ENCODE assay signal across 9 mouse cellular contexts in the genomic region with DNA sequence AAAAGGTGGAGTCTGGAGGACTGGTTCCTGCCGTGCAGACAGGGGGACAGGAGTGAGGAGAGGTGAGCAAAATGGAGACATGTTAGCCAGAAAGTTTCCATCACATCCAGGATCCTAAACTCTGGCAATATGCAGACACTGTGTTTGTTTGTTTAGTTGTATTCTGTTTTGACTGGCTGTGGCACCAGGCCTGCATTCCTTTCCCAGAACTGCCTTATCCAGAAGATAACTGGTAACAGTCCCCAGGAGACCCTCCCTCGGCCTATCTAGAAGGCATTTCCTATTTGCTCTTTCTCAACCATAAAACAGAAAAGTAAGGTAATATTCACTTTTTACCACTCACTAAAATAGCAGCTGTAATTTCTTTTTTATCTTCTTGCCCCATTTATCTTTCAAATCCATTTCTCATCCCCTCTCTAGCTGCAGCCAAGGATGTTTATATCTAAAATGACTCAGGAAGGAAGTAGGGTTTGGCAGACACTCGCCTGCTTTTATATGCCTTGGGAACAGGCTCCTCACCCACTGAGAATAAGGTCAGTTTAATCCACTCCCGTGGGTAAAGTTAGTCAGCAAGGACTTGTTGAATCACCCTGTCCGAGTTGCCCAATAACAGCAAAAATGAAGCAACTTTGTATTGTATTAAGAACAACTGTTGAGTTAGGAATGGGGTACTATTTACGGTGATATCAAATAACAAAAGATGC.
A peak's percentile ranks its signal among the peaks of the same experiment; 100 is the strongest.
DNase-seq lines count a peak whose midpoint lies in the region; ATAC-seq and TF ChIP-seq lines count a peak whose summit lies in the region.
"Had no signal": no experiment of that assay in that cellular context is flagged by ENCODE, and none has a peak within 500 bp of the region (broad histone marks: within the 10 kb centered on the region; RNA-seq: fewer than 3 reads in every experiment).

No protein-coding gene starts in this region.

- WGBS in liver, adult 2 months = 11% methylated on average over 6 of the region's 6 CpGs
- 35% methylated on average over 6 of the region's 6 CpGs for WGBS in liver, embryonic 11.5 days
- 70% methylated on average over 6 of the region's 6 CpGs for WGBS in midbrain, embryonic 14.5 days

- no peak overlapping the region for H3K4me2 ChIP-seq in liver, embryonic 11.5 days
- H3K4me2 ChIP-seq in midbrain, embryonic 14.5 days (ENCODE audit: low read length) = no peak overlapping the region

- H3K27me3 ChIP-seq in liver, adult 2 months (ENCODE audit: control insufficient read depth, insufficient read depth, low read length) = no peaks in the 10 kb centered on the region
- no peaks in the 10 kb centered on the region for H3K27me3 ChIP-seq in liver, embryonic 11.5 days (replicated peaks; ENCODE audit: control insufficient read depth, insufficient read depth, low read length)
- H3K27me3 ChIP-seq in midbrain, embryonic 14.5 days (ENCODE audit: control insufficient read depth, insufficient read depth, low read length) = no peaks in the 10 kb centered on the region

- H3K9ac ChIP-seq in liver, adult 2 months (ENCODE audit: low read depth, low read length) = no peak overlapping the region
- H3K9ac ChIP-seq in liver, embryonic 11.5 days (ENCODE audit: low read depth, low read length) = no peak overlapping the region
- no peak overlapping the region for H3K9ac ChIP-seq in midbrain, embryonic 14.5 days (replicated peaks; ENCODE audit: low read length)

- intact Hi-C loops in heart, postnatal 36 days (cut with DNase I) = loop anchor here (5.0 kb wide), 3 partner anchors 107 to 493 kb away; no protein-coding TSS in a partner anchor

- peak overlapping the region; percentile 22 for H3K27ac ChIP-seq in liver, adult 2 months (replicated peaks; ENCODE audit: insufficient read depth, low read depth, low read length)
- H3K27ac ChIP-seq in liver, embryonic 11.5 days (ENCODE audit: low read depth, low read length) = no peak overlapping the region
- no peak overlapping the region for H3K27ac ChIP-seq in midbrain, embryonic 14.5 days (replicated peaks; ENCODE audit: low read depth, low read length)

- peak; percentile 89 for DNase-seq in liver, adult 2 months (ENCODE audit: extremely low read depth, low read depth, low spot score)
- no peak for DNase-seq in liver, embryonic 11.5 days (ENCODE audit: low spot score)
- DNase-seq in heart, postnatal 36 days = peak; percentile 22 to 37
- no peak for DNase-seq in cerebellum, postnatal 4 days (ENCODE audit: low spot score in 2 of 2)
- no peak for DNase-seq in midbrain, embryonic 14.5 days
- DNase-seq in layer of hippocampus, postnatal 10 days (ENCODE audit: low spot score in 2 of 2) = no peak
- DNase-seq: cerebellum, postnatal 36 days had no signal

- ATAC-seq in liver, embryonic 11.5 days (replicated peaks; ENCODE audit: low FRiP score) = no peak
- ATAC-seq in common myeloid progenitor, adult 5-6 weeks (replicated peaks; ENCODE audit: low read depth, poor library complexity, severe bottlenecking) = 0 out of 2 replicates have a peak, but pooled peaks have one; percentile 32
- ATAC-seq in megakaryocyte-erythroid progenitor cell, adult 5-6 weeks (replicated peaks; ENCODE audit: low FRiP score, low TSS enrichment, poor library complexity, severe bottlenecking) = 0 out of 2 replicates have a peak, but pooled peaks have one; percentile 34
- ATAC-seq in midbrain, embryonic 14.5 days (ENCODE audit: low FRiP score, low TSS enrichment) = no peak

- H3K4me1 ChIP-seq in liver, adult 2 months (ENCODE audit: control insufficient read depth, insufficient read depth, low read length) = peaks cover 18% of the 10 kb centered on the region
- H3K4me1 ChIP-seq in liver, embryonic 11.5 days (replicated peaks; ENCODE audit: control insufficient read depth, insufficient read depth, low read length) = 0 out of 2 replicates have a peak, but pooled peaks cover 3% of the 10 kb centered on the region
- no peaks in the 10 kb centered on the region for H3K4me1 ChIP-seq in midbrain, embryonic 14.5 days (ENCODE audit: control insufficient read depth, insufficient read depth, low read length)

- H3K79me2 ChIP-seq in liver, adult 2 months (ENCODE audit: control insufficient read depth, insufficient read depth, low read length) = no peaks in the 10 kb centered on the region

- H3K9me3 ChIP-seq in liver, embryonic 11.5 days (ENCODE audit: control insufficient read depth, low read length) = no peaks in the 10 kb centered on the region
- H3K9me3 ChIP-seq in midbrain, embryonic 14.5 days (ENCODE audit: control insufficient read depth, low read length) = no peaks in the 10 kb centered on the region

- TF ChIP-seq POLR2A in liver, adult 2 months (IDR thresholded peaks at IDR 0.05; ENCODE audit: extremely low read depth, insufficient read depth, low read length) = no peak

- no peaks in the 10 kb centered on the region for H3K36me3 ChIP-seq in liver, adult 2 months (ENCODE audit: control insufficient read depth, insufficient read depth, low read length)
- H3K36me3 ChIP-seq in liver, embryonic 11.5 days (ENCODE audit: control insufficient read depth, insufficient read depth, low read length) = no peaks in the 10 kb centered on the region
- no peaks in the 10 kb centered on the region for H3K36me3 ChIP-seq in midbrain, embryonic 14.5 days (ENCODE audit: control insufficient read depth, insufficient read depth, low read length)

- TF ChIP-seq CTCF in liver, adult 2 months (IDR thresholded peaks at IDR 0.05; ENCODE audit: low read depth, low read length) = no peak

- H3K4me3 ChIP-seq in liver, adult 2 months (ENCODE audit: insufficient read depth, low read depth, low read length) = no peak overlapping the region; the same call in 1 of the 2 replicates
- H3K4me3 ChIP-seq in liver, embryonic 11.5 days (ENCODE audit: low read depth, low read length) = no peak overlapping the region
- no peak overlapping the region for H3K4me3 ChIP-seq in midbrain, embryonic 14.5 days (replicated peaks; ENCODE audit: low read depth, low read length)

Comparison
In these comparisons a context has a peak if more than half of its experiments do, and no peak if none do; other contexts are left out.
1. DNase-seq: peak in liver, adult 2 months (single experiment) and heart, postnatal 36 days (2 of 2); none in liver, embryonic 11.5 days (single experiment), cerebellum, postnatal 4 days (0 of 2), midbrain, embryonic 14.5 days (single experiment) and layer of hippocampus, postnatal 10 days (0 of 2).
2. ATAC-seq: peak in common myeloid progenitor, adult 5-6 weeks (single experiment) and megakaryocyte-erythroid progenitor cell, adult 5-6 weeks (single experiment); none in liver, embryonic 11.5 days (single experiment) and midbrain, embryonic 14.5 days (single experiment).